Mouse (Mus musculus) megakaryocyte, embryonic 14.5 days (primary cell): ENCODE measurements around the gene Rps27l.

Experiments
- FLI1 ChIP-seq: IDR thresholded peaks from 2 replicates; pipeline ENCODE4 v1.6.1; 2012; ENCODE audit warnings: low read length, inconsistent platforms, mixed read lengths
- GATA1 ChIP-seq: IDR thresholded peaks from 3 replicates; pipeline ENCODE4 v1.6.1; 2012; ENCODE audit warnings: mixed read lengths, low read length, inconsistent platforms, borderline replicate concordance

- TF ChIP-seq GATA1 = no peak
- no peak for TF ChIP-seq FLI1
Measured at GRCm38 (mm10) chr9:66967492-66967891, 21.6 kb downstream of the Rps27l start.
